Mouse (Mus musculus): Measurements from ENCODE around the gene Midn.

Midn gene

DNA sequence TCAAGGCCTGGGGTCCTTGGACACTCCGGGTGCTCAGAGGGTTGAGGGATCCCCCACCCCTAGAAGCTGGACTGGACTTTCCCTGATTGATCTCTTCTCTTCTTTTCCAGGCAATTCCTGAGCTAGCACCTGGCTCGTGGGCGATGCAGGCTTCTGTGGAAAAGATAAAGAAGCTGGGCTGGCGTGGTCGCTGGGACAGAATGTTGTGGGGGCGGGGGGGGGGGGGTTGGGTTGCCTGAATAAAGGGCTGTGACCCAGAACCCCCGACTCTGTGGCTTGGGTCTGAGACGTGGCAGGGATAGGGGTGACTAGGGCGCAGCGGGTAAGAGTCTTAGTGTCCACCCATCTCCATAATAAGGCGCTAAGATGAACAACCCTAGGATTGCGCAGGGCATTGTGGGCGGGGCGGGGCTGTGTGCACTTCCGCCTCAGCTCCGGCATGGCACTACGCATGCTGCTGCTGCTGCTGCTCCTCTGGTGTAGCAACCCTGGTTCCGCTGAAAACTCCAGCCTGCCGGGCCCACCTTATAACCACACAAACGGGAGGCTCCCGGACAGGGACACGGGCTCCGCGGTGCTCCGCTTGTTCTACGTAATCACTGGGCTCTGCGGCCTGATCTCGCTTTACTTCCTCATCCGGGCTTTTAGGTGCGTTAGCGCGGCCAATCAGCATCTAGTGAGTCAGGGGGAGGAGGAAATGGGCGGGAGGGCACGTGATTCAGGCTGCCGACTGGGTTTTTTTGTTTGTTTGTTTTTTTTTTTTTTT, 24.6 kb downstream of the Midn start, which contains the start of gene 1600002K03Rik:
TSS of gene 1600002K03Rik (plus strand) at position 418 of the 766 bp plus-strand sequence.
- DNase-seq = peak; percentile 92 to 93

DNA sequence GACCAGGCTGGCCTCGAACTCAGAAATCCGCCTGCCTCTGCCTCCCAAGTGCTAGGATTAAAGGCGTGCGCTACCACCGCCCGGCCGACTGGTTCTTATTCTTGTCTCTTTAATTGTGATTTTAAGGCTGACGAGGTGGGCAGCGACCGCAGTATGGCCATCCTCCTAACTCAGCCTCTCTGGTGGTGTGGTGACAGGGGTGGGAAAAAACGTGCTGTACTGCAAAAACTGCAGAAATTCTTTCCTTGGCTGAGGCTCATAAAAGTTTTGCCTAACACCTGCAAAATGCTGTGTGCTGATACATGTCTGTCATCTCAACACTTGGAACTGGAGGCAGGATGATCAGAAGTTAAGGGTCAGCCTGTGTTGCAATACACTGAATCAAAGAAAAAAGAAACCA, 25.3 kb downstream of the Midn start:
- DNase-seq = no peak

DNA sequence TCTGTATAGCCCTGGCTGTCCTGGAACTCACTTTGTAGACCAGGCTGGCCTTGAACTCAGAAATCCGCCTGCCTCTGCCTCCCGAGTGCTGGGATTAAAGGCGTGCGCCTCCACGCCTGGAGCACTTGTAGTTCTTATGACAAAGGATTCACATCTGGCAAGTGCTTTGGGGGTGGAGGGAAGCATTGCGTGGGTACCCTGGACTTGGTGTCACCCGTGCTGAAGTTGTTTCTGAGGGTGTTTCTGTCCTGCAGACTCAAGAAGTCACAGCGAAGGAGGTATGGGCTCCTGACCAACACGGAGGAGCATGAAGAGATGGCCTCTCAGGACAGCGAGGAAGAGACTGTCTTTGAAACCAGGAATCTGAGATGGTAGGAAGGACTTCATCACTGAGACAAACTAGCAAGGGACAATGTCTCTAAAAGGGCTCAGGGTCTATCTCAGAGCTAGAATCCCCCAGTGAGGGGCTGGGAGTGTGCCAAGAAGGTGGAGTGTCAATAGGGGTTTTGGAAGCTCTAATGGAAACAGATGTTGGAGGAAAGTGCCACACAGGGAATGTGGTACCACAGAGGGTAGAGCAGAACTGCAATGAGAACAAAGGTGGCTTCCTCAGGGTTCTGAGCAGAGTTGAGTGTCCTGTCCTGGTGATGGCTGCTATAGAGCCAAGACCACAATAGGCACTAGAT, 26.0 kb downstream of the Midn start:
- no peak for DNase-seq

DNA sequence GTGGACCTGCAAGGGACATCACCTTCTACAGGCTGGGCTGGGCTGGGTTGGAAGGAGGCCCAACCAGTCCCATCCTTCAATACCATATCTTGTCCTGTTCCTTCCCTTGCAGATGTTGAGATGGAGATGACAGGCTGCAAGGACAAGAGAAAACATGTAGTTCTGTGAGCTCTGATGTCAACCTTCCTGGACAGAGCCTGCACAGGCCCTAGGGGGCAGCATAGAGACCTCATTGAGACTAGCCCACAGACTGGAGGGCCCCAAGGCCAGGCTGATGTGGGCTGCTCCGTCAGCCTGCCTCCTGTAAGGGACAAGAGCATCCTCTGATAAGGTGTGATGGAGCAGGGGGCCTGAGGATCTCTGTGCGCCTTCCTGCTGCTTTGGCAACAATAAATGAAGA, 26.6 kb downstream of the Midn start:
- DNase-seq = peak in 1 of 2 experiments; percentile 74

DNA sequence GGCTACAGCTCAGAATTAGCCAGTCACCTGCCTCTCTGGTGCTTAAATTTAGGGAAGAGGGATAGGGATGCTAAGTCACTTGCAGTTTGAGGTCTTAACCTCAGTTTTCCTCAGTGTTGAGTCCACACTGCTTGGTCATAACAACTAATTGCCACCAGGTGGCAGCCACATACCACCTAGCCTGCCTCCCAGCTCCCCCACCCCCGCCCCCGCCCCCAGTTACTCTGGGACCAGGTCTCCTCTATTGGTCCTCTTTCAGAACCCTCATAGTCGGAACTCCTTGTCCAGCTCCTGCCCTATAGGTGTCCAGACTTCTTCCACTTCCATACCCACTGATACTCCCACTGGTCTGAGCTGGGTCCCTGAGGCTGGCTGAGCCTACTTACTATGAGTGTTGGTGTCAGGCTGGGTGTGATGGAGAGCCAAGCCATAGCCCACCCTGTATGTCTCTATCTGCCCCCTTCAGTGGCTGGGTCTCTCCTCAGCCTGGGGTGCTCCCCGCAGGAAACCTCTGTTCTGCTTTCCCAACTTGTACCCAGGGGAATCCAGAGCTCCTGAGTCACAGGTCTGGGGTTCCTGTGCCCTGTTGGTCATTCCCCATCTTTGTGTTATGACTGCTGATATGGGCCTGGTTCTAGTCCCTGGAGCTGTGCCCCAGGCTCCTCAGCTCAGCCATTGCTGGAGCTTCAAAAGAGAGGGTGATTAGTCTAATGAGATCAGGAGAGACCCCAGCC, 27.6 kb downstream of the Midn start:
- DNase-seq = peak in 1 of 2 experiments; percentile 63

DNA sequence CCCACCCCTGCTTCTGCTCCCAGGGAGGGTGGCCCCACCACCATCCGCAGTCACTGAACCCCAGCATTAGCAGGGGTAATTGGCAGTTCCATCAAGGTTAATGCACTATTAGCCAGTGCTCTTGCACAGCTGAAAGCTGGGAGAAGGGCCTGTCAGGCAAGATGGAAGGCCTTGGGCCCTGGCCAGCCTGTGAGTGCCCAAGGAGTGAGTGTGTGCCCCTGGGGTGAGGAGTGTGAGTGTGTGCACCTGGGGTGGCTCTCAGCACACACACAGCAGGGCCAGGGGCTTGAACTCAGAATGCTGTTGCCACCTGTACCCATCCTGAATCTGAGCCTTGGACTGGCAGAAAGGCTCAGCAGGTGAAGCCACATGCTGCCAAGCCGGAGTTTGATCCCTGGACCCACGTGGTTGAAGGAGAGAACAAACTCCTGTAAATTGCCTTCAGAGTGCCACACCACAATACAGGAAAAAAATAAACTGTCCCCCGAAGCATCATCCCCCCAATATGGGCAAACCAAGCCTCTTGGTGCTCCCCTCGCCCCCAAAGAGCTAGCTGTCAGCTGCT, 28.3 kb downstream of the Midn start:
- peak in 1 of 2 experiments; percentile 49 for DNase-seq

DNA sequence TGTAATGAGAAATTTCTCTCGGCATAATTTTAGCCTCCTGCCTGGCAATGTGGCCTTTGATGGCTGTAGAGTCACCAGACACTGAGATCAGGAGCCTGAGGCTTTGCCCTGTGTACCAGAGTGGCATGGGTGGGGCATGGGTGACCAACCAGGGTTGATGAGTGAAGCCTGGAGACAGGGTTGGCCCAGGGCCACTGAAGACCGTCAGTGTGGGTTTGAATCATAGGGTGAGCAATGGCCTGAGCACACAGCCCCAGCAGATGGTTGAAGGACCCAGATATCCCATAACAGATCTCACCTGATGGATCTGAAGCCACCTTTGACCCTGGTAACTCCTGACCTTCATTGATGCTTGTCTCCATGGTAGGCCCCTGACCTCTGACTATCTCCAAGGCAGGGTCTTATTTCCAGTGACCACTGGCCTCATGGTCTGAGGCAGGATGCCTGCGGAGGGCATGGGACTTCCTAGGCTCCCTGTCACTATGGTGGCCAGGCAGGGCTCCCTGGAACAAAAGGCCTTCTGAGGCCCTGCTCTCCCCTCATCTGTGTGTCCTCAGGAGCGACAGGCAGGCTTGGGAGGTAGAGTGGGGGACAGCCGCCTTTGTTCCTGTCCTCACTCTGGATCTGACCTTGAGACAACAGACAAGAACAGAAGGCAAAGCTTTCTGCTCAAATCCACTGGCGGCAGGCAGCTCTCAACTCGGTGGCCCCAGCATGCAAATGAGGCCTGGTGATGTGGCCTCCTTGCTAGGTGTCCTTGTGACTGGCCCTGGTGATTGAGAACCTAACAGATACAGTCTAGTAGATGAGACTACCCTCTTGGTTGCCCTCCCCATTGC, 29.6 kb downstream of the Midn start:
- no peak for DNase-seq

DNA sequence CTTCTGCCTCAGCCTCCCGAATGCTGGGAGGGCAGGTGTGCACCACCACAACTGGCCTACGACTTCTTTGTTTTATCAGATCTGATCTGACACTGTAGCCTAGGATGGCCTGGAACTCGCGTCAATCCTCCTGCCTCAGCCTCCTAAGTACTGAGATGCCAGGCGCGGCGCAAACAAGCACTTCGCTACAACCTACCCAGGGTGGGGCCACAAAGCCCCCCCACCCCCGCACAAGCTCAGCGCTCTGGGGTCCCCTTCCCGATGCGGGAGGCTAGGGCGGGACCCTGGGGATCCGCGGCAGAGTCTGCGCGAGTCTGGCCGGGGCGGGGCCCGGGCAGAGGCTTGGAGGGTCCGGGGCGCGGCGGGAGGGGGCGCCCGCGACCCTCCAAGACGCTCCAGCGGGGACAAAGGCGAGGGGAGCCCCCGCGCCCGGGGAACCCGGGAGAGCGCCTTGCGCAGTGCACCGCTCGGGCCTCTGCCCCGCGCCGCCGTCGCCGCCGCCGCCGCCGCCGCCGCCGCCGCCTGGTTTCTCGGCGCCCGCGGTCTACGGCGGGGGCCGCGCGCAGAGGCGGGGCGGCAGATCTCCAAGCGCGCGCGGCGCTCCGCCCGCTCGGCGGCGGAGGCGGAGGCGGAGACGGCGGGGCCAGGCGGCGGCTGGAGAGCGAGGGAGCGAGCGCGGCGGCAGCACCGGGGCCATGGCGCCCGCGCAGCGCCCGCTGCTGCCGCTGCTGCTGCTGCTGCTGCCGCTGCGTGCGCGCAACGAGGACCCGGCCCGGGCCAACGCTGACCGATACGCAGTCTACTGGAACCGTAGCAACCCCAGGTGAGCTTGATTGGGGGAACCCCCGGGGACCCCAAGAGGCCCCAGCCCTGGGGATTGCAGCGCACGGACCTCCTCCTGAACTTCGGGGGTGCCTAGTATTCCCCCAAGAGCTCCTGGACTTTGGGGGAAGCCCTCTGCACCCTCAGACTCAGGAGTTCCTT, 31.3 kb downstream of the Midn start, which contains the start of gene Efna2:
TSS of gene Efna2 (plus strand) at position 415 of the 984 bp plus-strand sequence.
- DNase-seq = peak in 1 of 2 experiments; percentile 72

DNA sequence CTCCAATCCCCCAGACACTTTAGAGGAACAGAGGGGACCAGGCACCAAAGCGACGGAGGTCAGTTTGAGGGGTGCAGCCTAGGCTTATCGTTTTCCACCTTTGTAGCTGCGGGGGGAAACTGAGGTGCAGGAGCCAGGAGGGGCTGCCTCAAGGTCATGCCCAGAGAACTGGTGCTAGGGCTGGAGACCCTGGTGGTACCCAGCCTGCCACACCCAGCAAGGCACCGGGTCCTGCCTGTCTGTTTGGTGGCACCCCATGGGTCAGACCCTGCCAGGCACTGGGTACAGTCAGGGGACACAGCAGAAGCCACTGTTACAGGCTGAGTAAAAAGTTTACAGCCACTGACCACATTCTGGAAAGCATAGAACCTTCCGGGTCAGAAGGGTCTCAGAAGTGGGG, 32.2 kb downstream of the Midn start:
- DNase-seq = no peak

DNA sequence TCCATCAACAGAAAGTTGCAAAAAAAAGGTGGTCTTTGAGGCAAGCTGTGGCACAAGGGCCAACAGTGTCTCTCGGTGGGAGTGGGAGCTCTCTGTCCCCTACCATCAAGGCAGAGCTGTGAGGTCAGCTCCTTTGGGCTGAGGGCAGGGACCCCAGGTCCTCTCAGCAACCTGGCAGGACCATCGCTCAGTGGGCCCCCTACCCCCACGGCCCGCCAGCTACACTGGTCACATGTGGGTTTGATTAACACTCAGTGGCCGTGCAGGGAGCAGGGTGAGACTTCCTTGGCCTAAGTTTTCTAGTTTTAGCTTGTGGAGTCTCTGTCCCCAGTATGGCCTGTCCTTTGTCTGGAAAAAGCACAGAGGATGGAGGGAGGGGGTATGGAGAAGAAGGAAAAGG, 32.8 kb downstream of the Midn start:
- no peak for DNase-seq

DNA sequence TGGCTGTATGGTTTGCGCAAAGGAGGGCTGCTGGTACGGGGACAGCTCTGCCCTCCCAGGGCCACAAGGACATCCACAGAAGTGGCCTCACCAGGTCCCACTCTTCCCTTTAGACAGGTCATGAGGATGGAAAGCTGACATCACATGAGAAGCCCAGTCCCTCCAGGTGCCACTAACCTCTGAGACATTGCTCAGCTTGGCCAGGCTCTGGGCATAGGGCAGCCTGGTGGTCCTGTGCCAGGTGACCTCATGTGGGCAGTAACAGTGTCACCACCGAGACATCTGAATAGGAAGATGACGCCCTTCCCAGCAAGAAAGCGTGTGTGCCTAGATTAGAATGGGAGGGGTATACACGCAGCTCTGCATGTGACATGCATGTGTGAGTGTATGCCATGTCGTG, 34.5 kb downstream of the Midn start:
- DNase-seq = no peak

DNA sequence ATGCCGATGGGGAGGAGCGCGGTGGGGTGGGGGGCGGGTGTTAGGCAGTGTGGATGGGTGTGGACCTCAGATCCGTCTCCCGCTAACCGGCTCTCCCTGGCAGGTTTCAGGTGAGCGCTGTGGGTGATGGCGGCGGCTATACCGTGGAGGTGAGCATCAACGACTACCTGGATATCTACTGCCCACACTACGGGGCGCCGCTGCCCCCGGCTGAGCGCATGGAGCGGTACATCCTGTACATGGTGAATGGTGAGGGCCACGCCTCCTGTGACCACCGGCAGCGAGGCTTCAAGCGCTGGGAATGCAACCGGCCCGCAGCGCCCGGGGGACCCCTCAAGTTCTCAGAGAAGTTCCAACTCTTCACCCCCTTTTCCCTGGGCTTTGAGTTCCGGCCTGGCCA, 38.6 kb downstream of the Midn start:
- no peak for DNase-seq

DNA sequence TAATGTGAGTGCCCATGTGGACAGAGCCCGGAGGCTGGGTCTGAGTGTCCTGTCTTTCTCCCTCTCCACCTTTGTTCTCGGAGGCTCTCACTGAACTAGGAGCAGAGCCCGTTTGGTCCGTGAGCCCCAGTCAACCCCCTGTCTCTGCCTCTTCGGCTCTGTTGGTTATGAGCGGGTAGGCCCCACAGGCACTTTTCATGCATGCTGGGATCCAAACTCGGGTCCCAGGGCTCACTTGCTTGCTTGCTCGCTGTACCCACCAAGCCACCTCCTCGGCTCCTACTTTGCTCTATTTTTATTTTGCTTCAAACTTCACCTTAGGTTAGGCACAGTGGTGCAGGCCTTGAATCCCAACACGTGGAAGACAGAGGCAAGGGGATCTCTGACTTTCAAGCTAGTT, 39.7 kb downstream of the Midn start:
- DNase-seq = no peak

DNA sequence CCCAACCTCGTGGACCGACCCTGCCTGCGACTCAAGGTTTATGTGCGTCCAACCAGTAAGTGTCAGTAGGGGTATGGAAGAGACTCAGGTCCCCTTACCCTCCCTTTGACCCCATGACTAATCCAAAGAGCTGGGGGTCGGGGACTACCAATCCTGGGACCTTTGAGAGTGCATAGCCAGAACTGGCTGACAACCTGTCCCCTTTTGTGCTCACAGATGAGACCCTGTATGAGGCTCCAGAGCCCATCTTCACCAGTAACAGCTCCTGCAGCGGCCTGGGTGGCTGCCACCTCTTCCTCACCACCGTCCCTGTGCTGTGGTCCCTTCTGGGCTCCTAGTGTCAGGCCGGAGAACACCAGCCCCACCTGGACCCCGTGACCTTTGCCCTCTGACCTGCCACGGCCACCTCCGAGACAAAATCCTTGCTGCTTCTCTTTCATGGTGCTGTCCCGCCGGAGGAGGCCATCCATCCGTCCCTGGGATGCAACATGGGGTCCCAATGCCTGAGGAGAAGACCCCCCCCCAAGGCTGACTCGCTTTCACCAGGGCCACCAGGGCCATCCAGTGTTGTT, 40.5 kb downstream of the Midn start:
- DNase-seq = no peak

DNA sequence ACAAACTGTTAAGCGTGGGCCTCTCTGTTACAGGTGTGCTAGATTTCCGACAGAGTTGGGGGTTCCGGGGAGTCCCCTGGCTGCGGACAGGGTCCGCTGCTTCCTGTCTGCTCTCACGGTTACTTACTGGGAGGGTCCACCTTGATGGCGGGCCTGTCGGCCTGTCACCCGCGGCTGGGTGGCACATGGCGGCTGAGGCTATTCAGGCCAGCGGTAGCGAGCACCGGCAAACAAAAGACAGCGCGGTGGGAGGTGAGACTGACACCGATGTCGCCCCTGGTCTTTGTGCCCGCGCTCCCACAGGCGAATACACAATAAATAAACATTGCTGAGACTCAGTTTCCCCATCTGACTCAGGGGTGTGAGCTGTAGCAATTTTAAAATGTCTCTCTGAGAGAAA, 41.9 kb downstream of the Midn start:
- no peak for DNase-seq

DNA sequence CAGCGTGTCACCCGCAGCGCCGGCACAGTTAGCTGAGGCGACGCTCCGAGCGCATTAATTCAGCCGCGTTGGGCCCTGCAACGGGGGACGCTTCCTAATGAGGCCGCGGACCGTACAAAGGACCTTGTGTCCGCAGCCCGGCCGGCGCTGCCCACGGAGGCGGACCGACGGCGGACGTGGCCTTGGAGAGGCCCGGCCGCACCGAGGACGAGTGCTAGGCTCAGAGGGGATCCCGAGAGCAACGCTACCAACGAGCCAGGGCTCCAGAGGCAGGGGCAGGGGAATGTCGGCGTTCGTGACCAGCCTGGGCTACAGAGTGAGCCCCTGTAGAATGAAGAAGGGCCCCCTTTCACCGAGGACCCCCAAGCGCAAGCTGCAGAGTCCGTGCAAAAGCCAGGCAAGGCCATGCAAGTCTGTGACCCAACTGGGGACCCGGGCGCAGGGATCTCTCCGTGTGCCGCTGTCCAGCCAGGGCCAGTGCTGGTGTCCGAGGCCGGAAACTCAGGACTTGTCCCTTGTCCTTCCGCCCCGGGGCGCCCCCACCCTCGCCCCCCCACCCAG, 42.5 kb downstream of the Midn start:
- peak in 1 of 2 experiments; percentile 62 for DNase-seq

DNA sequence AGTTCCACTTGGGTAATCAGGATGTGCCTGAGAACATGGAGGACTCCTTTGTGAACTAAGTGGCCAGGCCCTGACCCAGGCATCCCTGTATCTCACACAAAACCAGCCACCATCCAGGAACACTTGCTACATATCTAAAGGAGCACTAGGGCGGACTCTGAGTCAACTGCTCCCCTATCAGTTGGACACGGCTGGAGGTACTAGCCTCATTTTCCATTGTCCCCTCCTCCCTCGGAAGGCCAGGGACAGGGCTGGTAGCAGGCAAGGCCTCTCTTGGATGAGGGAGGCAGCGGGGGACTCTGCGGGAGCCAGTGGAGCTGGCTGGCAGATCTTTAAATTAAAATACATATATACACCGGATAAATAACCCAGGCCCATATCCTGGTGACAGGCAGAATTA, 45.9 kb downstream of the Midn start:
- no peak for DNase-seq

DNA sequence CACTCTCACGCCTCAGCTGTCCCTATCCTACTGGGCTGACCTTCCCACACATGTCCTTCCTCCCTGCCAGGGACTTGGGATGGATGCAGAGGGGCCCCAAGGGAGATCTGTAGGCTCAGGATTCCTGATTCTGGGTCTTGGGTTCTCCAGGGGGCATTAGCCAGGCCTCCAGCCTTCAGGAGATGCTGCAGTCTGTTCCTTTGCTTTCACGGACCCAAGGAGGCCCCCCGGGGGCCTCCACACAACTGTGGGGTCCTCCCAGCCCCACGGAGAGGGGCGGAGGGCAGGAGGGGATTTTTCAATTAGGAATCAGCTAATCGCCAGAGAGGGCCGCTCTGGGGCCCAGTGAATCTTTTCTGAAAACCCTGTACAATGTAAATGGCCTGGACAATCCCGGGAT, 46.4 kb downstream of the Midn start:
- no peak for DNase-seq

DNA sequence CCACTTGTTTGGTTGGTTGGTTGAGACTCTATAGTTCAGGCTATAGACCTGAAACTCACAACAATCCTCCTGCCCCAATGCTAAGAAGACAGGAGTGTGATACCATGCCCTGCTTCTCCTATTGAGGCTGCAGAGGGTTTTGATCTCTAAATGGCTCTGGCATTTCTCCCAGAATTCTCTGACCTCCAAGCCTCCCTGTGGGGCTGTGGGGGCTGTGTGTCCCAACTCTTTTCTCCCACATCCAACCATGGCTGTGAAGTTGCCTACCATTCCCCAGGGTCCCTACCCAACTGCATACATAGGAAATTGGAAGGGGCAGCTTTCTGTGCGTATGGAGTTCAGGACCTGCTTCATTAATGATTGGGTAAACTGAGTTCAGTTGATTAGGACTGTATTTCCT, 48.1 kb downstream of the Midn start:
- no peak for DNase-seq
